Mouse (Mus musculus) adrenal gland, adult (tissue): ENCODE results near the gene Cd82.

Experiments
- DNase-seq, 2 experiments: peaks; one replicate each; pipeline ENCODE4 v3.0.0; 2022 to 2023; ENCODE audit warnings: low spot score in 1 of 2; ENCODE audit not compliant: inconsistent age in 2 of 2

The Cd82 gene

DNA sequence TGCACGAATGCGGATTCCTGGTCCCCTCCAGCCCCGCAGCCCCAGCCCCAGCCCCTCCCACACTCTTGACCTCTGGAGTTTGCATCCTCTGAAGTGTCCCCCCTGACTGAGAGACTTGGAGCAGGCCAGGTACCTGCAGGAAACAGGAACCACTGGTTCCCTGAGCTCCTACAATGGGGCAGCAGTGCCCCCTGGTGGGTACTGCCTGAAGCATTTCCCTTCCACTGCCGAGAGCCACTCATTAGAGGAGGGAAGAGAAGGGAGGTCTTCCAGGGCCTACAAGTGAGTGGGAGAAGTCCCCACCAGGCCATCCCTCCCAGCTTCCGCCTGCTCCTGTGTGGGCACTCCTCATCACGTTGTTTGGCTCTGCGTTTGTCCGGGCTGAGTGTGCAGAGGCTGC, 44.5 kb downstream of the Cd82 start:
- peak; percentile 81 to 93 for DNase-seq

DNA sequence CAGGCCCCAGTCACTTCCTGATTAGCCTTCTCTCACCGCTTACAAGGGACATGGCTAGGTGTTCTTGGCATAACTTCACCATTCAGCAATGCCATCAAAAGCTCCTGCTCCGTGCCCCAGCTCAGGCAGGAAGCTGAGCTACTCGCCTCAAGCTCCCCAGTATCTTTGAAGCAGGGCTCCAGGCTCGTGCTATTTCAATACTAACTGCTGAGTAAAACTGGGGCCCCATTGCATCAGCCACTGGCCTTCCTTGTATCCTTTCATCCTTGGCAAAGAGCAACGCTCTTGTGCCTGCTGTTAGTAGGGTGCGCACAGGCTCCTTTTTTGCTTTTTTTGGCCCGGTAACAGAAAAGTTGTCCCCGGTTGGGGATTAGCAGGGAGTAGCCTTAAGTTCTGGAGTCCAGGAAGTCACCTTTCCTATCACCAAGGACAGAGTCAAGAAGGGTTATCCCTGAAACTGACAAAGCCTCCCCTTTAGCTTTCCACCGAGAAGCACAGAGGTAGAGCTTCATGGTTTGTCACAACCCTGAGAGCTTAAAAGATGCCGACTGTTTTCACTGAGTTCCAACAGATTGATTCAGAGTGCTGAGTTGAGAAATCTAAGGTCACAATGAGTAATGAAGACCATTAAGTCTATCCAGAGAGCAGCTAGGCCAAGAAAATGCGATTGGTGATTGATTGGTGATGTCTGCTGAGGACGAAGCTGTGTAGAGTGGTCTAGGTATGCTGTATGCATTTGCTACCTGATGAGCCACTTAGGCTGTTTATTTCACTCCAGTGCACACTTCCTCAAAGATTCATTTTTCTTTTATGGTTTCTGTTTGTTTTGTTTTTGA, 45.8 kb downstream of the Cd82 start:
- peak; percentile 74 to 92 for DNase-seq

DNA sequence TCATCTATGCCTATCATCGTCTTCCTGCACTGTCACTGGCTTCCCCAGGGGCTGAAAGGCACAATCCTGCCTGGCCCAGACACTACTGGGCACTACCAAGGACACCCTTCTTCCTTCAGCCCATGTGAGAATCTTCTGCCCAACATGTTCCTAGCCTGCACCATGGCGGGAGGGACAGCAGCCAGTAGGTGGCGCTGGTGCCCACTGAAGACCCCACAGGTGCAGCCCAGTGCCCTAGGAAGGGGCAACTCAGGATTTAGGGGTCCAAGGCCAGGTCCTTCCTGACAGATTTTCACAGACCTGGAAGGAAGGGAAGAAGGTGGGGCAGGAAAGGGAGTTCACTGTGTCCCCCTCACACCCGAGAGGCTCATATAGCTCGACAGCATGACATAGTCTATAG, 47.7 kb downstream of the Cd82 start:
- DNase-seq = peak; percentile 51 to 77

DNA sequence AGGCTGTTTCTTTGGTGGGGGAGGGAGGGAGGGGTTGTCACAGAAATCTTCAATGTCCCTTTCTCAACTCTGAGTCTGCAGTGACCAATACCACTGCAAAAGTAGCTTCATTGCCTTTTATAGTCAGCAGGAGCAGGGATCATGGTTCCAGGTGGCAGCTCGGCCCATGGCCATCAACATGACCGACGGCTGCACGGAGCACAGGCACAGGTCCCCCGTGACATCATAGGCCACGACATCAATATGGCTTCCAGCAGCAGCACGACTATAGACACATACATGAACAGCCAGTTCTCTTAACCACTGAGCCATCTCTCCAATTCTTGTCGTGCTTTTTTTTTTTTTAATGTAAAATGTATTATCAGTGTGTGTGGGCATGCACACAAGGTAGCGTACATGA, 48.8 kb downstream of the Cd82 start:
- DNase-seq = no peak

DNA sequence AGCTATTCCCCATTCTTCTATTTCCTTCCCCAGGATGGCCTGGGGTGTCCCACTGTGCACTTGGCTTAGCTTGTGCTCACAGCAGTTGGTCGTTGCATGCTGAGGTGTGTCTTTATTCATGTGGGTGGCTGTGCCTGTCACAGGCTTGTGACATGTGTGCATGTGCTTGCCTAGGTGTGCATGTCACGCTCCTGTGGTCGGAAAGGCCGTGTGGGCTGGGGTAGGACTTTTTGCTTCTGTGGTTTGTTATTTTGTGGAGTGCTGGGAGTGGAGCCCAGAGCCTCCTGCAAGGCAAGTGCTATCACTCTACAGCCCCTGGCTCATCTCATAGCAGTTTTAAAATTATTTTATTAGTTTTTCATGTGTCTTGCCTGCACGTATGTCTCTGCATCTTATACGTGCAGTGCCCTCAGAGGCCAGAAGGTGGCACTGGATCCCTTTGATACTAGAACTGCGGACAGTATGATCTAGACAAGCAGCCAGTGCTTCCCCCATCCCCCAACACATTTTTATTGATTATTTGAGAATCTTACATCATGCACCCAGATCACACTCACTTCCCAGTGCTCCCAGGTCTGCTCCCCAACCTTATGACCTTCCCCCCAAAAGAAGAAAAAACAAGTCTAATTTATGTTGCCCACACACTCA, 49.4 kb downstream of the Cd82 start:
- DNase-seq = peak; percentile 59 to 87

DNA sequence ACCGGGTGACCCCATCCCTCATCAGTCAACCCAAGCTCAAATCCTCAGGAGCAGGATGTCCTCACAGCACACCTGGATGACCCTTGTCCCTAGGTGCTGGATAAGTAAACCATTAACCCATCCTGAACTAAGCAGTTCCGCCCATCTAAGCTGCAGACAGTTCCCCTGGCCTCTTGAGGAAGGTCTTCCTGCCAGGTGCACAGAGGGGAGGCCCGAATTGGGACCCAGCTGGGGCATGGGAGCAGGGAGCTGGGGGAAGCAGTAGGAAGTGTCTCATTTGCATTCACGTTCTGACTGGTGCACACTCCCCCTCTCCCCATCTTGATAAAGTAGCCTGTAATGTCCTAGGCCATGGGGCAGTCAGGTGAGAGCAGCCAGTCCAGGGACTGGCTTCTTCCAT, 50.8 kb downstream of the Cd82 start:
- DNase-seq = no peak

DNA sequence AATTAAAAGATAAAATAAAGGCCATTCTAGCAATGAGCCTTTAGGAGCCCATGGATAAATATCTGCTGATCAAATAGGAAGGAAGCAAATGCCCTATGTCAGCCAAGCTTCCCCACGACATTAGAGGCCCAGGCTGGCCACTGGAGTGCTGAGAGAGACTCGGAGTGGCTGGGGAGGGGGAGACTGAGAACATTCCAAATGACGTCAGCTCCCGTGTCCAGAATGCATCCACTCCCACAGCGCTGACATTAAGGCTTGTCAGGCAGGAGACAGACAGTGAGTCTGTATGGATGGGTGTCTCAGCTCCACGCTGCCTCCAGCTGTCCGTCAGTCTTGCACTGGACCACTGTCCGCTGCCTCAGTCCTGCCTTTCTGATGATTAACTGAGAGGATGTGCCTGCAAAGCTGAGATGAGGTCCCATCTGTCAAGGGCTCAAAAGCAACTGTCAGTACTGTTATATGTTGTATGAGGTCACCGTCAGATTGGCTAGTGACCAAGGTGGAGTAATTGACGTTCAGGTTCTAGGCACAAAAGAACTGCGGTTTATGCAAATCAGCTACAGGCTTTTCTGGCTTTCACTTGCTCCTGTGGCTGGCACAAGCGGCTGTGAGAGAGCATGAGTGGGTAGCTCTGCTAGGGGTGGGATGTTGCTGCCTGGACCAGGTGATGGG, 51.9 kb downstream of the Cd82 start:
- DNase-seq = no peak

DNA sequence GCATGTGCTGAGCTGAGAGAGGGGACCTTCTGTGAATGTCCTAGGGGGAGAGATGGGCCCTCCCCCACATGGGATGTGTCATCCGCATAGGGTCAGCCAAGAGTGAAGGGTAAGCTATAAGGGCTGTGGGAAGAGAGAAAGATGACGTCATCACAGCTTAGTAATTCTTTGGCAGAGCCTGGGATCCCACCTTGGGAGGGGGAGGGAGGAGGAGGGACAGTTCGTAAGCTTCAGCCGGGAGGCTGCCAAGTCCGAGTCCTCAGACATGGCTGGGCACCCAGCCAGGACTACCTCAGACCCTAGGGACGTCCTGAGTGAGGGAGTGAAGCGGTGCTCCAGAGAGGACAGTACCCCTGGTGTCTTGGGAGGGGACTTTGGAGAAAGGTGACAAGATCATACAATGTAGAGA, 57.9 kb downstream of the Cd82 start:
- peak; percentile 82 to 86 for DNase-seq

DNA sequence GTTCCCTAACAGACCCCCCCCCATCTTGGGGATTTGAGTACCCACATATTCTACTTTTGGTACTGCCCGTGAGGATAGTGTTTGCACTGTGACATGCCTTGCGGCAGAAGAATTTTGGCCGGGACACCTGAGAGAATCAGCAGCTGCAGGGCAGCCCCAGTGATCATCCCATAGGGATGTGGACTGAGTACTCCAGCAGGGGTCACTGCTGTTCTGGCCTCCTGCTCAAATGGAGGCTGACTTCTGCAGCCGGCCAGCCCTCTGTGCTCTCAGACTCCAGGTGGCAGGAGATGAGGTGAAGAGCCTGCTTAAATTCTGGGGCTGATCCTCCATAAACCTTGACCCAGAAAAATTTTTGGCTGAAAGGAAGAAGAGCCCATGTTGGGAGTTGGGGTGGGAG, 58.8 kb downstream of the Cd82 start:
- no peak for DNase-seq

DNA sequence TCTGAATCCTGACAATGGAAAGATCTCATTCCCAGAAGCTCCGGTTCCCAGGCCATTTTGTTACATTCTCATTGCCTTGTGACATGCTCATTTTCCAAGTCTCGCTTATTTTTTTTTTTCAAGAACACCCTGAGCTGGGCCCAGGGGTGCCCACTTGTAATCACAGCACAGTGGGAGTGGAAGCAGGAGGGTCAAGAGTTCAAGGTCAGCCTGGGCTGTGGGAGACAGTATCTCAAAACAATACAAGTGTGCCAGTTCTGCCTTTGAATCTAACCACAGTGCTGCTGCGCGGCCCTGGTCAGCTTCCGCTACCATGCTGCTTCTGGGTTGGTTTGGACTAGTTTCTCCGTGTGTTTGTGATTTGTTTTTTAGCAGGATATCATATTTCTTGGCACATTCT, 59.7 kb downstream of the Cd82 start:
- no peak for DNase-seq

DNA sequence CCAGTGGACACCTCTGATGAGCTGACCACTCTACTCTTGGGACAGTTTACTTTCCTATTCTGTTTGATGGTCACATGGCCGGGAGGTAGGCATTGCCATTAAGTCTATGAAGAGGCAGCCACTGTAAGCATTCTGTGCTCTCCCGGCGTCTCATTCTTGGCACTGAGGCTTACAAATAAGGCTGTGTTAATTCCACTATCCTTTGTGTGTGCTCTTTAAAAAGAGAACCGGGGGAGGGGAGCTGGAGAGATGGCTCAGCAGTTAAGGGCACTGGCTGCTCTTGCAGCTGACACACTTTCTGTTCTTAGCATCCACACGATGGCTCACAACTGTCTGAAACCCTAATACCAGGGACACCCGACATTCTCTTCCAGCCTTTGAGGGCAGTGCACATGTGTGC, 71.7 kb downstream of the Cd82 start:
- DNase-seq = no peak

DNA sequence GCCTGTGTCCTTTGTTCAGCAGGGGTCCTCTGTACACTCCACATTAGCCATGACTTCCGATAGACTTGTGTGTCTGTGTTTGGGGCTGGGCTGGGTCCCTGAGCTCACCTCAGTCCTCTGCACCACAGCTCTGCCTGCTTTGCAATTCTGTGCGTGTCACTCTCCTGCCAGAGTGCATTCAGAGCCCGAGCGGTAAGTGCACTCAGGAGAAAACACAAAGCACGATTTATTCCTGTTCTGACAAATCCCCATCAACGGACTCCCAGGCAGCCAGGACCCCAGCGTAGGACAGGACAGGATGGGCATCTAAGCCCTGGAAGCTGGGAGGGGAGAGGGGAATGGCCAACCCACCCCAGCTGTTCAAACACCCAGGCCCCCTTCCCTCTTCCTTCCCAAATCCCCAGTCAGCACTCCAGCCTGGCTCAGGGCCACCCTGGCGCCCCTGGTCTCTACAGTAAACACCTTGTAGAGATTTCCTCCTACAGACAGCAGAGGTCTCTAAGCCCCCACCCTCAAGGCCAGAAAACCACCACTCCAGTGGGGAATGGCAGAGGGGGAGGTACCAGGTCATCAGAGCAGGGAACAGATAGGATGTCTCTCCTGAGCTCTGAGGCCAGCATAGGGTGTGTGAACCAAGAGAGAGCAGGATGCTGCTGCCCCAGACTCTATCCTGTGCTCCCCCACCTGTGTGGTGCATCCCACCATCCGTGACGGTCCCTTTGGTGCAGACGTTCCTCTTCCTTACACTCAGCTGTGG, 72.6 kb downstream of the Cd82 start:
- DNase-seq = no peak

DNA sequence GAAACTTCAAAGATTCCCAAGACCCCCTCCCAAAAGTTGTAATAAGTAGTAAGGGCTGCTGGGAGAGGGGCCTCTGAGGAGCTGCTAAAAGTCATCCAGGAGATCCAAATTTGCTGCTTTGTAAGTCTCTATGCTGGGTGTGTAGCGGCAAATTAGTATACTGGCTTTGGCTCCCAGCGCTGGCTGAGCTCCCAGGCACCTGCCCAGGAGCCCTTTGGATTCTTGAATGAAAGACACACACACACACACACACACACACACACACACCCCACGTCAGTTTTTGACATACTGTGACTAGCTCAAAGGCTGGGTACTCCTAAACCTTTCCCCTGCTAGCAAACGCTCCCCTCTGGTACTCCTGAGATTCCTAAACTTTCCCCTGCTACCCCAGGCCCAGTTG, 76.0 kb downstream of the Cd82 start:
- no peak for DNase-seq

DNA sequence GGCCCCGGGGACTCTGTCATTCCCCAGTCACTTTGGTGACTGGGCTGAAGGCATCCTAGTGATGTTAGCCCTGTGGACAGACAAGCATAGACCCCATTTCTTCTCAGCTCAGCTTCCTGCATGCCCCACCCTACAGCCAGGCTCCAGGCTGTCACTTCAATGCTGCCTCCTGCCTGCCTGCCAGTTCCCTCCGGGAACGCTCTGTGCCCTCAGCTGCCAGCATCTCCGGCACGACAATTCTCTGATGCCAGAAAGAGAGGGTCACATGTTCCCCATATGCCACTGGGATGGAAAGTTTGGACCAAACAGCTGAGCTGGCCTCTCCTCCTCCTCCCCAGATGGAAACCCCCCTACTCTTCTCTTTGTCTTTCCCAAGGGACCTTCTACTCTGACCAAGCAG, 79.1 kb downstream of the Cd82 start:
- DNase-seq = no peak

DNA sequence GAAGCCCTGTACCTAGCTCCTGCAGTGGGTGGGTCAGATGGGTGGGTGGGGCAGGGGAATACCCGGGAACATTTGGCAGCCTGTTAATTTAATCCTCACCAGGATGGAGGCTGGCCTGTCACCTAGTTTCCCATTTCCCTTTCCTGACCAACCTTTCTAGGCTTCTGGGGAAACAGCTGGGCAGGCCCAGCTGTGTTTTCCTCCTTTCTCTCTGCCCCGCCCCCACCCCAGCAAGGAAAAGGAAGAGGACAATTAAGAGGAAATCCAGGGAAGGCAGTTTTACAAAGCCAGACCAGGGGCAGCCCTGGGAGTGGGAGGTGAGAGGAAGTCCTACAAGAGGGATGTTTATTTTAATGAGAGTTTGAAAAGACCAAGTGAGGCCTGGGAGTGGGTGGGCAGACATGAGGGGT, 82.3 kb downstream of the Cd82 start:
- no peak for DNase-seq

DNA sequence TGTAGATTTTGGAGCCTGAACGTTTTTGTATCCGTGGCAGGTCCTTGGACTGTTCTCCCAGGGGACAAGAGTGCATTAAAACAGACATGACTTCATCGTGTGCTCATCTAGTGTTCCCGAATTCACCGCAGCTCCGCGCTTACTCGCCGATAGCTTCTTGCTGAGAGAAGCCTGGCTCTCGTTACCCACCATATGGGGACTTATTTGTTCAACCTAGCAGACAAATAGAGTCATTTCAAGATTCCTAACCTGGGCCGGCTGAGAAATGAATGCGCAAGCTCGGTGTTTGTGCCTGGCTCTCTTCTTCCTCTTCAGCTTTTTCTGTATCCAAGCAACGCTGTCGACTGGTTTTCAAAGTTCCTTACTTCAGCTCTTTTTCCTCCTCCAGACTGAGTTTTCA, 85.1 kb downstream of the Cd82 start:
- no peak for DNase-seq

DNA sequence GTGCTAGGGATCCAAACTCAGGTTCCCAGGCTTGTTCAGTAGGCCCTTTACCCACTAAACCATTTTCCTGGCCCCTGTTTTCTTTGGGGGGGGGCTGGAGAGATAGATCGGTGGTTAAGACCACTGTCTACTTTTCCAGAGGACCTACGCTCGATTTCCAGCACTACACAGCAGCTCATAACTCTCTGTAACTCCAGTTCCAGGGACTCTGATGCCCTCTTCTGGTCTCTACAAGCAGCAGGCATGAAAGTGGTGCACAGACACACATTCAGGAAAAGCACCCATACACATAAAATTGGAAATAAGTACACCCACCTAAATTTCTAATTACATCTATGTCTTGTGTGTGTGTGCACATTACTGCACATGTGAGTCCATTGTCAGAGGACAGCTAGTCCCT, 85.8 kb downstream of the Cd82 start:
- DNase-seq = no peak

DNA sequence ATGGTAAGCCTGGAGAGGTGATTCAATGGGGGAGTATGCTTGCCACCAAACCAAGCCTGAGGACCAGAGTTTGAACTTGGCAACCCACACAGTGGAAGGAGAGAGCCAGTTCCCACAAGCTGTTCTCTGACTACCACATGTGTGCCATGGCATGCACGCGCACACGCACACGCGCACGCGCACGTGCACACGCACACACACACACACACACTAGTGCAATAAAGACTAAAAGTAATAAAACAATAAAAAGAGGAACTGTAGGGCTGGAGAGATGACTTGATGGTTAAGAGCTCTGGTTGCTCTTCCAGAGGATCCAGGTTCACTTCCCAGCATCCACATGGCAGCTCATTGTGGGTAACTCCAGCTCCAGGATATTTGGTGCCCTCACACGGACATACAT, 90.1 kb downstream of the Cd82 start:
- DNase-seq = no peak

DNA sequence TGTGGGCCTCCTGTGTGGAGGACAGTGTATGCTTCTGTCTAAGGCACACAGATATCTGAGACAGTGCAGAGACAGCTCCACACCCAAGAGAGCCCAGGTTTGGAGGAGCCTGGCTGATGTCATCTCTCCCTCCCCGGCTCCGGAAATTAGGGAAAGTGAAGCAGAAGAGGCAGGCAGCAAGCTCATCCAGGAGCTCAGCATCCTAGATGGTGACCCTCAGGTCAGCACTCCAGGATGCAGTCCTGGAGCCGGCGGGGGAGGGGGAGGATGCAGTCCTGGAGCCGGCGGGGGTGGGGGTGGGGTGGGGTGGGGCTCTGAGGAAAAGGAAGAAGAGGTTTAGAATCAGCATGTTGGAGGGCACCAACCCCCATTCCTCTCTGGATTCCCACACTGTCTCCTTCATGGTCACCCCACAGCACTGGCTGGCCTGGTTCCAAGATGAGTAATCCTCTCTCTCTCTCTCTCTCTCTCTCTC, 90.8 kb downstream of the Cd82 start:
- DNase-seq = peak; percentile 42 to 71
